Mouse (Mus musculus): ENCODE measurements around the gene Arpc1a. TPM values are rescaled to one million over a fixed set of nuclear protein-coding genes. Genes with fewer than 3 reads are reported as not detected.
A peak's percentile ranks its signal among the peaks of the same experiment; 100 is the strongest.
"Not testable (repeated sequence)": the region's sequence is repeated elsewhere in the genome, so short reads cannot be mapped to it uniquely, and the experiment has no call there.

The Arpc1a gene
- total and polyA plus RNA-seq, 2 experiments from 2014 or later: 157 to 220 TPM

GRCm38 (mm10) chr5:145084822-145085221, 1.2 kb downstream of the Arpc1a start:
- ATAC-seq (no peak), DNase-seq (ENCODE audit: low spot score) (no peak)
- Histone ChIP-seq H3K9ac (replicated peaks; ENCODE audit: low read length) (peak overlapping the region; percentile 95; the same call in 1 of the 2 replicates), H3K4me3 (ENCODE audit: low read length) (peak overlapping the region; percentile 88), H3K27me3 (ENCODE audit: insufficient read depth, low read length) (no peaks in the 10 kb centered on the region), H3K9me3 (ENCODE audit: low read length) (no peaks in the 10 kb centered on the region), H3K4me2 (ENCODE audit: low read depth, low read length) (peak overlapping the region; percentile 92), H3K4me1 (ENCODE audit: insufficient read depth, low read length) (peaks cover 4% of the 10 kb centered on the region; the same call in 1 of the 2 replicates), H3K27ac (no peak overlapping the region), H3K36me3 (ENCODE audit: insufficient read depth, low read length) (no peaks in the 10 kb centered on the region)
- WGBS: 70% methylated on average over 2 of the region's 2 CpGs
- TF ChIP-seq CTCF (IDR thresholded peaks at IDR 0.05; ENCODE audit: low read depth): no peak

GRCm38 (mm10) chr5:145088186-145088585, 4.6 kb downstream of the Arpc1a start:
- no peaks in the 10 kb centered on the region for H3K9me3 ChIP-seq (ENCODE audit: low read length)
- TF ChIP-seq CTCF (IDR thresholded peaks at IDR 0.05; ENCODE audit: low read depth): no peak
- peaks cover 4% of the 10 kb centered on the region; the same call in 1 of the 2 replicates for H3K4me1 ChIP-seq (ENCODE audit: insufficient read depth, low read length)
- DNase-seq (ENCODE audit: low spot score) (no peak), ATAC-seq (no peak)
- H3K27ac ChIP-seq: no peak overlapping the region
- 95% methylated on average over 2 of the region's 2 CpGs for WGBS
- no peaks in the 10 kb centered on the region for H3K27me3 ChIP-seq (ENCODE audit: insufficient read depth, low read length)
- no peak overlapping the region for H3K4me3 ChIP-seq (ENCODE audit: low read length)
- H3K36me3 ChIP-seq (ENCODE audit: insufficient read depth, low read length): peaks cover 12% of the 10 kb centered on the region
- no peak overlapping the region for H3K4me2 ChIP-seq (ENCODE audit: low read depth, low read length)
- no peak overlapping the region for H3K9ac ChIP-seq (replicated peaks; ENCODE audit: low read length)

DNA sequence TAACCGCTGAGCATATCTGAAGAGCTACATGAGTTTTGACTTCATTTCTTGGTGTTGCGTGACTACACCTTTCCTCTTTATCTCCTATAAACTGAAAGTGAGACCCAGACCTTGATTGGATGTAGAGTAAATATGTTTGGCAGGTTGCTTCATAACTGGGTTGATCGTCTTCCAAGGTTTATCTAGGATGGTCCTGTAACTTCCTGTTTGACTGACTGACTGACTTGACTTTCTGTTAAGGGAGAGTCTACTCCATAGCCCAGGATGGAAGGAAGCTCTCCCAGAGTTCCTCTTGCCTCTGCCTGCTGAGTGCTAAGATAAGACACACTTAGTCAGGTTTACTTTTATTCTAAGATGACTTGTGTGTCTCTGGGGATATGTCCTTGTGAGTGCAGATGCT, 6.2 kb downstream of the Arpc1a start:
- no peak overlapping the region for H3K4me3 ChIP-seq (ENCODE audit: low read length)
- H3K4me1 ChIP-seq (ENCODE audit: insufficient read depth, low read length): no peaks in the 10 kb centered on the region
- no peaks in the 10 kb centered on the region for H3K27me3 ChIP-seq (ENCODE audit: insufficient read depth, low read length)
- H3K4me2 ChIP-seq (ENCODE audit: low read depth, low read length): no peak overlapping the region
- H3K9ac ChIP-seq (replicated peaks; ENCODE audit: low read length): no peak overlapping the region
- H3K36me3 ChIP-seq (ENCODE audit: insufficient read depth, low read length): peaks cover 26% of the 10 kb centered on the region
- H3K27ac ChIP-seq: no peak overlapping the region
- no peak for TF ChIP-seq CTCF (IDR thresholded peaks at IDR 0.05; ENCODE audit: low read depth)
- H3K9me3 ChIP-seq (ENCODE audit: low read length): no peaks in the 10 kb centered on the region
- ATAC-seq: no peak
- WGBS: 96% methylated on average over 3 of the region's 3 CpGs
- no peak for DNase-seq (ENCODE audit: low spot score)

- ATAC-seq (no peak), DNase-seq (ENCODE audit: low spot score) (no peak)
- H3K9me3 ChIP-seq (ENCODE audit: low read length): no peaks in the 10 kb centered on the region
- TF ChIP-seq CTCF (IDR thresholded peaks at IDR 0.05; ENCODE audit: low read depth): no peak
- no peak overlapping the region for H3K4me2 ChIP-seq (ENCODE audit: low read depth, low read length)
- no peak overlapping the region for H3K27ac ChIP-seq
- H3K9ac ChIP-seq (replicated peaks; ENCODE audit: low read length): no peak overlapping the region
- no peak overlapping the region for H3K4me3 ChIP-seq (ENCODE audit: low read length)
- no peaks in the 10 kb centered on the region for H3K4me1 ChIP-seq (ENCODE audit: insufficient read depth, low read length)
- peaks cover 79% of the 10 kb centered on the region for H3K36me3 ChIP-seq (ENCODE audit: insufficient read depth, low read length)
- H3K27me3 ChIP-seq (ENCODE audit: insufficient read depth, low read length): no peaks in the 10 kb centered on the region
- 88% methylated on average over 4 of the region's 4 CpGs for WGBS
Measured at GRCm38 (mm10) chr5:145096195-145096594, 12.6 kb downstream of the Arpc1a start.

- ATAC-seq (no peak), DNase-seq (ENCODE audit: low spot score) (no peak)
- peak; percentile 6; the same call in 1 of the 2 replicates for TF ChIP-seq CTCF (IDR thresholded peaks at IDR 0.05; ENCODE audit: low read depth)
- Histone ChIP-seq H3K9ac (replicated peaks; ENCODE audit: low read length) (no peak overlapping the region), H3K4me2 (ENCODE audit: low read depth, low read length) (no peak overlapping the region), H3K4me3 (ENCODE audit: low read length) (no peak overlapping the region), H3K9me3 (ENCODE audit: low read length) (no peaks in the 10 kb centered on the region), H3K27ac (no peak overlapping the region), H3K4me1 (ENCODE audit: insufficient read depth, low read length) (no peaks in the 10 kb centered on the region), H3K27me3 (ENCODE audit: insufficient read depth, low read length) (no peaks in the 10 kb centered on the region), H3K36me3 (ENCODE audit: insufficient read depth, low read length) (peaks cover 77% of the 10 kb centered on the region)
- WGBS: 94% methylated on average over 10 of the region's 10 CpGs
Measured at GRCm38 (mm10) chr5:145098340-145098821, 14.8 kb downstream of the Arpc1a start.

- Histone ChIP-seq H3K27me3 (ENCODE audit: insufficient read depth, low read length) (no peaks in the 10 kb centered on the region), H3K27ac (no peak overlapping the region), H3K36me3 (ENCODE audit: insufficient read depth, low read length) (peaks cover 78% of the 10 kb centered on the region), H3K4me3 (ENCODE audit: low read length) (no peak overlapping the region), H3K9ac (replicated peaks; ENCODE audit: low read length) (no peak overlapping the region), H3K4me1 (ENCODE audit: insufficient read depth, low read length) (no peaks in the 10 kb centered on the region), H3K9me3 (ENCODE audit: low read length) (no peaks in the 10 kb centered on the region), H3K4me2 (ENCODE audit: low read depth, low read length) (no peak overlapping the region)
- no peak for ATAC-seq
- TF ChIP-seq CTCF (IDR thresholded peaks at IDR 0.05; ENCODE audit: low read depth): no peak
- no peak for DNase-seq (ENCODE audit: low spot score)
- 96% methylated on average over 9 of the region's 9 CpGs for WGBS
Measured at GRCm38 (mm10) chr5:145100960-145101359, 17.3 kb downstream of the Arpc1a start.

- not testable (repeated sequence) for H3K4me3 ChIP-seq (ENCODE audit: low read length); H3K4me1 ChIP-seq (ENCODE audit: insufficient read depth, low read length); H3K9me3 ChIP-seq (ENCODE audit: low read length); DNase-seq (ENCODE audit: low spot score); H3K9ac ChIP-seq (replicated peaks; ENCODE audit: low read length); H3K27me3 ChIP-seq (ENCODE audit: insufficient read depth, low read length); ATAC-seq; H3K27ac ChIP-seq; H3K4me2 ChIP-seq (ENCODE audit: low read depth, low read length)
- peaks cover 78% of the 10 kb centered on the region for H3K36me3 ChIP-seq (ENCODE audit: insufficient read depth, low read length)
- WGBS: 97% methylated on average over 11 of the region's 11 CpGs
Measured at GRCm38 (mm10) chr5:145101451-145101850, 17.8 kb downstream of the Arpc1a start.

Data from hindbrain, postnatal 0 days (tissue).